Mouse (Mus musculus) hindbrain, embryonic 11.5 days (tissue): Measurements from ENCODE around the gene Slc24a3. TPM values are rescaled to one million over a fixed set of nuclear protein-coding genes. Genes with fewer than 3 reads are reported as not detected.
A peak's percentile ranks its signal among the peaks of the same experiment; 100 is the strongest.

Source experiments
- ATAC-seq: fragments of 200-750 bp; cut with Nextera tagmentation; 2 replicates; pipeline ENCODE4 v1.8.0; 2017; ENCODE audit warnings: mild to moderate bottlenecking, moderate TSS enrichment, moderate library complexity; ENCODE audit not compliant: low FRiP score
- DNase-seq: peaks from one replicate; pipeline ENCODE4 v3.0.0-alpha.2; 2015; ENCODE audit warnings: low spot score
- H3K27ac ChIP-seq: fragments of 300-500 bp; sonication (generic); 2 replicates; pipeline ENCODE4 v1.5.1; 2014; ENCODE audit warnings: mild to moderate bottlenecking, low read depth, low read length
- H3K27me3 ChIP-seq: fragments of 300-500 bp; sonication (generic); 2 replicates; pipeline ENCODE4 v1.6.1; 2014; ENCODE audit warnings: mild to moderate bottlenecking, low read length, moderate library complexity, mixed read lengths; ENCODE audit not compliant: control insufficient read depth, insufficient read depth
- H3K36me3 ChIP-seq: fragments of 300-500 bp; sonication (generic); 2 replicates; pipeline ENCODE4 v1.6.1; 2014; ENCODE audit warnings: mild to moderate bottlenecking, low read length, moderate library complexity, mixed read lengths; ENCODE audit not compliant: control insufficient read depth, insufficient read depth
- H3K4me1 ChIP-seq: fragments of 300-500 bp; sonication (generic); replicated peaks from 2 replicates; pipeline ENCODE4 v1.6.1; 2014; ENCODE audit warnings: low read length, mixed read lengths; ENCODE audit not compliant: control insufficient read depth, insufficient read depth
- H3K4me2 ChIP-seq: fragments of 300-500 bp; sonication (generic); replicated peaks from 2 replicates; pipeline ENCODE4 v1.6.1; 2014; ENCODE audit warnings: mild to moderate bottlenecking, low read depth, low read length
- H3K4me3 ChIP-seq: fragments of 300-500 bp; sonication (generic); 2 replicates; pipeline ENCODE4 v1.5.1; 2014; ENCODE audit warnings: low read depth, low read length
- H3K9ac ChIP-seq: fragments of 300-500 bp; sonication (generic); 2 replicates; pipeline ENCODE4 v1.6.1; 2014; ENCODE audit warnings: low read depth, low read length
- H3K9me3 ChIP-seq: fragments of 300-500 bp; sonication (generic); 2 replicates; pipeline ENCODE4 v1.6.1; 2016; ENCODE audit warnings: low read length; ENCODE audit not compliant: control insufficient read depth
- WGBS: fragments of 180-500 bp; shearing (Covaris S2); extraction: QIAGEN DNeasy Blood & Tissue Kit; methylation state at CpG from one replicate; pipeline ENCODE4 v1.1.7; 2014; 5-methylcytosine and 5-hydroxymethylcytosine counted together
- polyA plus RNA-seq: library from polyadenylated mRNA; unstranded; fragments of >200 nt; fragmentation: Nextera tagmentation; extraction: Ambion mirVana; gene quantifications from 2 replicates; pipeline ENCODE4 v1.2.1, GENCODE M21; 2014

Slc24a3 gene
- polyA plus RNA-seq, 1 experiment from 2014 or later: 2.5 TPM

DNA sequence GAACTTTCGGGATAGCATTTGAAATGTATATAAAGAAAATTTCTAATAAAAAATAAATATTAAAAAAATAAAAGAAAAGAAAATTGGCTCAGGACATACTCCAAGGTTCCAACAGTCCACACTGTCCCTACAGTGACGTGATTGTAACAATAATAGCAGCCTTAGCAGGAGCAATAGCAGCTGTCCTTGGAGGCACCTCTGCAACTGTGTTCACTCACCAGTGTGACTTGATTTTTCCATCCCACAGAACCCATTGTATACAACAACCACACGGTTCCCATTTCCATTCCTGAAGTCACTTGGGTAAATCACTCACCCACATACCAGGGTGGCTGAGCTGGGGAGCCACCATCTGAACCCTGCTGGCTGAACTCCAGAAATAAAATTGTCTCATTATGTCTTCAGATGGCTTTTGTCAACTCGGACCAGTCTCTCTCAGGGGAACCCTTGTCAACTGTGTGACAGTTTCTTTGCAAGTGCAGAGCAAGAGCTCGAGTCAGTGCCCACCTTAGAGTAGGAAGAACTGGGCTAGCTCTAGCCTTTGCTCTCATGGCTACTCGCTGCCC, 233.8 kb downstream of the Slc24a3 start:
- no peak overlapping the region for H3K4me3 ChIP-seq
- no peak for DNase-seq
- no peaks in the 10 kb centered on the region for H3K36me3 ChIP-seq
- no peaks in the 10 kb centered on the region for H3K4me1 ChIP-seq
- 52% methylated on average over 6 of the region's 6 CpGs for WGBS
- H3K4me2 ChIP-seq: no peak overlapping the region
- no peaks in the 10 kb centered on the region for H3K9me3 ChIP-seq
- no peak overlapping the region for H3K9ac ChIP-seq
- no peaks in the 10 kb centered on the region for H3K27me3 ChIP-seq
- ATAC-seq: peak; percentile 36
- H3K27ac ChIP-seq: no peak overlapping the region

DNA sequence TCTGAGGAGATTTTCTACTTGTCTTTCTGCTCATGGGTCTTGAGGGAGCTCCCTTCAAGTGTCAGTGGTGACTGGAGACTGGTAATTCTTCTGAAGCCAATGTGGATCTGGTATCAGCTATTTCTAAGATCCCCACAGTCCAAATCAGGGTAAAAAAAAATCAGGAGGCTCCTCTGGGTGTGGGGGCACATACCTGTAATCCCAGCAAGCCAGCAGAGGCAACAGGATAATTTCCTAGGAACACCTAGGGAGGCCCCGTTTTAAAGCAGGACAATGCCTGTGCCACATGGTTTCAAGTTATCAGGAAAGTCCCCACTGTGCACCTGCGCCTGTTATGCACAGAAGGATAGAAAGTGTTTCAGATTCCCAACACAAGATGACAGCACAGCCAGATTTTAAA, 234.4 kb downstream of the Slc24a3 start:
- H3K4me2 ChIP-seq: no peak overlapping the region
- H3K9me3 ChIP-seq: no peaks in the 10 kb centered on the region
- H3K9ac ChIP-seq: no peak overlapping the region
- H3K27ac ChIP-seq: no peak overlapping the region
- 85% methylated on average over 2 of the region's 2 CpGs for WGBS
- H3K27me3 ChIP-seq: no peaks in the 10 kb centered on the region
- H3K36me3 ChIP-seq: no peaks in the 10 kb centered on the region
- no peaks in the 10 kb centered on the region for H3K4me1 ChIP-seq
- no peak for DNase-seq
- no peak overlapping the region for H3K4me3 ChIP-seq
- ATAC-seq: no peak

DNA sequence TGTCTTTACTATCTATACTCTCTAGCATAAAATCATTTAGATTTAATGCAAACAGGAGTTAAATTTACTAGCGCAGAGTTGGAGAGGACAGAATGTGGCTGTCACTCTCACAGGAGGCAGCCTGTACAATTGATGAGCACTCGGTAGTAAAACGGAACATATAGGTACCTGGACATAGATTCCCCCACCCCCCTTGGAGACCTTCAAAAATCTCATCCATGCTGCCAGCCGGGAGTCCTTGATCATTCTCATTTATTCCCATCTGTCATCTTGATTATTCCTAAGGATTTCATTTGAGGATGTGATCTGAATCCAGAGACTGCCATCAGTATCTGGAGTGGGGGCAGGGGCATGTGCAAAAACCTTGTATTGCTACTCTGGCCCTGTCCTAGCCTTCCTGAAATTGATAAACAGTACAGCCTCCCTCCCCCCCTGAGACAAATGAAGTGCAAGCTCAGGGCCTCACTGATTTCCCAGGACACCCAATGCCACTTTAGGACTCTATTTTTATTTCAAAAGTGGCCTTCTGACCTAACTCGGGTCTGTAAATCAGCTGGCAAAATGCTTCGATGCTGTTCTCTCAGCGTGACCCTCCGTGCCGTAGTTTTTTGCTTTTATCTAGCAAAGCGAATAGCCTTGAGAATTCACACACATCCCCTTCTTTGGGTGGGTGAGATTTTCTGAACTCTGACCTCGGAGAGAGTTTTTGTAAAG, 237.4 kb downstream of the Slc24a3 start:
- no peaks in the 10 kb centered on the region for H3K27me3 ChIP-seq
- H3K9ac ChIP-seq: no peak overlapping the region
- DNase-seq: peak; percentile 30
- no peak overlapping the region for H3K4me3 ChIP-seq
- H3K27ac ChIP-seq: no peak overlapping the region
- no peaks in the 10 kb centered on the region for H3K36me3 ChIP-seq
- peak; percentile 80 for ATAC-seq
- H3K4me1 ChIP-seq: no peaks in the 10 kb centered on the region
- no peaks in the 10 kb centered on the region for H3K9me3 ChIP-seq
- WGBS: 23% methylated on average over 11 of the region's 11 CpGs
- H3K4me2 ChIP-seq: no peak overlapping the region

DNA sequence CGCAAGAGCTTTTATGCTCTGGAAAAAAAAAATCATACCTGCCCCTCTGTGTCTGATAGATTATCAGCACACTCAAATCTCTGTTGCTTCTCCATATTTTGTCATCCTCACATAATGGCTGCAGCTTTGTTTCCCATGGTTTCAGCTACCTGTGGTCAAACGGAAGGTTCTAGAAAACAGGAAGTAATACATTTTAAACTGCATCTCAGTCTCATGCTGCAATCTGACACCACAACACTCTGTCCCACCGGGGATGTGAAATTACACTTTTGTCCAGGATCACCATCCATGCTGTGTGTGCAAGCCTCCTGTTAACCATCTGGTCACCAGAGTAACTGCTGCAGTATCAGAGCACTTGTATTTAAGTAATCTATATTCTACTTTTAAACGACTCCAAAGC, 238.2 kb downstream of the Slc24a3 start:
- 45% methylated on average over 4 of the region's 4 CpGs for WGBS
- no peaks in the 10 kb centered on the region for H3K27me3 ChIP-seq
- H3K4me3 ChIP-seq: no peak overlapping the region
- no peaks in the 10 kb centered on the region for H3K9me3 ChIP-seq
- H3K4me1 ChIP-seq: no peaks in the 10 kb centered on the region
- no peak overlapping the region for H3K9ac ChIP-seq
- H3K27ac ChIP-seq: peak overlapping the region; percentile 54; the same call in 1 of the 2 replicates
- H3K36me3 ChIP-seq: no peaks in the 10 kb centered on the region
- no peak overlapping the region for H3K4me2 ChIP-seq
- DNase-seq: no peak
- ATAC-seq: no peak

DNA sequence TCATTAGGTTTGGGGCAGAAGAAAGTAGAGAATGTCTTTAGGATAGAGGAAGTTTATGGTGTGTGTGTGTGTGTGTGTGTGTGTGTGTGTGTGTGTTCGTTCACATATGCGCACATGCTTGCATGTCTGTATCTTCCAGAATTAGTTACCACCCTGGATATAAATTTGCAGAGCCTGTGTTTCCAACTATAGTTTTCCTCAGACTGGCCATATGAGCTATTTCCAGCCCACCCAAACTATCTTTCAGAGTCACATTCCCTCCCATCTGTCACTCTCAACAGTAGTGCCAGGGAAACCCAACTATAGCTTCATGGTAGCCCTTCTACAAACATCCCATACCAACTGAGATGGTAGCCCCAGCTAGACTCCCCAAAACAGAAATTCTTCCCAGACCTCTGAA, 250.2 kb downstream of the Slc24a3 start:
- no peaks in the 10 kb centered on the region for H3K27me3 ChIP-seq
- 0 out of 2 replicates have a peak, but pooled peaks cover 2% of the 10 kb centered on the region for H3K4me1 ChIP-seq
- H3K4me3 ChIP-seq: no peak overlapping the region
- no peak overlapping the region for H3K9ac ChIP-seq
- 97% methylated on average over 2 of the region's 2 CpGs for WGBS
- DNase-seq (no peak), ATAC-seq (no peak)
- no peaks in the 10 kb centered on the region for H3K36me3 ChIP-seq
- H3K9me3 ChIP-seq: no peaks in the 10 kb centered on the region
- no peak overlapping the region for H3K4me2 ChIP-seq
- no peak overlapping the region for H3K27ac ChIP-seq

DNA sequence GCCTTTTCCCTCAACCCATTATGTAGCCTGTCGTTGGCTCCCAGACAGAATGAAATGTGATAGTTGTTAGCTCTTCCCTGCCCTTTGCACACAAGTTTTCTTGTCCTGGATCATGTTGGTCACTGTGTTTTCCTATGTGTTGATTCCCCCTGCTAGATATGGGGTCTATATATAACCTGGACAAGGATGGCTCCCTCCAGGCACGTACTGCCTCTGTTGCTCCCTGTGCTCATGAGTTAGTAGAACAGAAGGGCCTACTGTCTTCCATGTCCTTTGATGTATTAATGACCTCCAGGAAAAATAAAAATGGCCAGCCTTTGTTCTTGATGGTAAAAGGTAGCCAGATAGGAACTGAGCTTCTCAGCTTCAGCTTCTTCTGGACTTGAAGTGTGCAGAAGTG, 251.5 kb downstream of the Slc24a3 start:
- no peak overlapping the region for H3K4me3 ChIP-seq
- H3K9me3 ChIP-seq: no peaks in the 10 kb centered on the region; the same call in 1 of the 2 replicates
- no peak overlapping the region for H3K4me2 ChIP-seq
- 0 out of 2 replicates have a peak, but pooled peaks cover 2% of the 10 kb centered on the region for H3K4me1 ChIP-seq
- no peaks in the 10 kb centered on the region for H3K36me3 ChIP-seq
- H3K27me3 ChIP-seq: no peaks in the 10 kb centered on the region
- H3K9ac ChIP-seq: no peak overlapping the region
- H3K27ac ChIP-seq: no peak overlapping the region
- DNase-seq (no peak), ATAC-seq (no peak)
- 72% methylated on average over 2 of the region's 2 CpGs for WGBS

DNA sequence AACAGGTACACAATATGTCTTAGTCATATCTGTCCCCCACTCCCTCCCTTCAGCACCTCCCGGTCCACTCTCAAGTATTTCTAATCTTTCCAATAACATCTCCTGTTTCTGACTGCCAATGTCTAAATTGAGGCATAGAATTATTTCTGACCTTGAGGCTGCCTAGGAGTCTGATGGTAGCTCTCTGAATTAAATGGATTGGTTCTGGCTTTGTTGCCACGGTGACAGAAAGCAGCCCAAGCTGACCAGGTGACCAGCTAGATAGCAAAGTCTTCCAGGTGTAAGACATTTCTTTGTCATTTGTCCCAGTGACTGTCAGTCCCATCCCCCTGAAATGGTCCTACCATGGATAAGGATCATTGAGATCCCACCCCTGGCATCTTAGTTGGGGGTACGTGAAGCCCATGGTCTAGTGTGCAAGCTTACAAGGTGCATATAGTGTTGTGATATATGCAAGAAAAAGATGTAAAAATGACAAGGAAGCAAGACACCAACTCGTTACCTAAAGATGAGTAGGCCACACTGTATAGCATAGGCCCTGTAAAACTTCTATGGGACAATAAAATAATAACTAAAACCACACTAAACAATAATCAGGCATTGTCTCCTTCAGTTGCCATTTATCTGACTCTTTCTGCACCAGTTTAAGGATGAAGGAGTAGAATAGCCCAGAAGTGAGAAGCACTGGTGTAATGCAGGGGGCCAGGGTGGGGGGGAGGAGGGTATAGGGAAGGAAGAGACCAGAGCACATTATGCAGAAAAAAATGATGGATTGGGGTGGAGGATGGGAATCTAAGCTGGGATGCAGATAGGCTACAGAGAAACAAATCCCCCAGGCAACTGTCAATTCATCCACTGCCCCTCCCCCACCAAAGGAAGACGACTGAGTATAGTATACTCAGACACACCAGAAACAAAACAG, 253.7 kb downstream of the Slc24a3 start:
- ATAC-seq: peak; percentile 85
- Histone ChIP-seq H3K27me3 (no peaks in the 10 kb centered on the region), H3K4me3 (no peak overlapping the region), H3K4me1 (0 out of 2 replicates have a peak, but pooled peaks cover 2% of the 10 kb centered on the region), H3K27ac (peak overlapping the region; percentile 56), H3K9me3 (no peaks in the 10 kb centered on the region; the same call in 1 of the 2 replicates), H3K4me2 (no peak overlapping the region), H3K36me3 (no peaks in the 10 kb centered on the region), H3K9ac (no peak overlapping the region)
- DNase-seq: peak; percentile 56
- 76% methylated on average over 5 of the region's 5 CpGs for WGBS

DNA sequence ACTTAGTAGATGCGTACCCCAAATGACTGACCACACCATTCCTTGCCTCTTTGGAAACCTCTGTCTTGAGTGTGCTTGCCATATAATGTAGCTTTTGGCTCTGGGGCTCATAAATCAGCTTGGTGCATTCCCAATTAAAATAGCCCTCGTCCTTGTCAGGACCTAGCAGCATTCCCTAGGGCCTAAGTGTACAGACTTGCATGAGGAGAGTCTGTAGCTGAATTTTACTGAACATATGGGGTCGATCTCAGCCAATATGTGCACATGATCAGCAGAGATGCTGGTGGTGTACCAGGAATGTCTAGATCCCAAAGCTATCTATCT, 254.3 kb downstream of the Slc24a3 start:
- Histone ChIP-seq H3K27me3 (no peaks in the 10 kb centered on the region), H3K9ac (no peak overlapping the region), H3K4me1 (0 out of 2 replicates have a peak, but pooled peaks cover 2% of the 10 kb centered on the region), H3K4me3 (no peak overlapping the region), H3K4me2 (no peak overlapping the region), H3K36me3 (no peaks in the 10 kb centered on the region), H3K27ac (peak overlapping the region; percentile 30; the same call in 1 of the 2 replicates), H3K9me3 (no peaks in the 10 kb centered on the region; the same call in 1 of the 2 replicates)
- ATAC-seq (peak; percentile 71; the same call in 1 of the 2 replicates), DNase-seq (no peak)
- WGBS: 66% methylated on average over 3 of the region's 3 CpGs
